Mouse (Mus musculus) forebrain, embryonic 11.5 days (tissue): ENCODE results near the gene Vmn2r54. TPM values are rescaled to one million over a fixed set of nuclear protein-coding genes. Genes with fewer than 3 reads are reported as not detected.
"Not testable (repeated sequence)": the region's sequence is repeated elsewhere in the genome, so short reads cannot be mapped to it uniquely, and the experiment has no call there.

Experiments
- ATAC-seq: fragments of 200-750 bp; cut with Nextera tagmentation; replicated peaks from 2 replicates; pipeline ENCODE4 v1.8.0; 2017; ENCODE audit warnings: moderate TSS enrichment; ENCODE audit not compliant: low FRiP score
- DNase-seq: peaks from one replicate; pipeline ENCODE4 v3.0.0-alpha.2; 2017; ENCODE audit warnings: low spot score
- H3K27ac ChIP-seq: fragments of 300-500 bp; sonication (generic); 2 replicates; pipeline ENCODE4 v1.5.1; 2014; ENCODE audit warnings: low read depth, low read length
- H3K27me3 ChIP-seq: fragments of 300-500 bp; sonication (generic); 2 replicates; pipeline ENCODE4 v1.6.1; 2014; ENCODE audit warnings: mild to moderate bottlenecking, low read length, mixed read lengths; ENCODE audit not compliant: control insufficient read depth, insufficient read depth
- H3K36me3 ChIP-seq: fragments of 300-500 bp; sonication (generic); 2 replicates; pipeline ENCODE4 v1.6.1; 2014; ENCODE audit warnings: mild to moderate bottlenecking, low read length, moderate library complexity, mixed read lengths; ENCODE audit not compliant: control insufficient read depth, insufficient read depth
- H3K4me1 ChIP-seq: fragments of 300-500 bp; sonication (generic); replicated peaks from 2 replicates; pipeline ENCODE4 v1.6.1; 2014; ENCODE audit warnings: low read length, mixed read lengths; ENCODE audit not compliant: control insufficient read depth, insufficient read depth
- H3K4me2 ChIP-seq: fragments of 300-500 bp; sonication (generic); 2 replicates; pipeline ENCODE4 v1.6.1; 2014; ENCODE audit warnings: low read depth, mild to moderate bottlenecking, low read length, moderate library complexity, mixed read lengths; ENCODE audit not compliant: severe bottlenecking
- H3K4me3 ChIP-seq: fragments of 300-500 bp; sonication (generic); 2 replicates; pipeline ENCODE4 v1.5.1; 2014; ENCODE audit warnings: low read depth, low read length
- H3K9ac ChIP-seq: fragments of 300-500 bp; sonication (generic); 2 replicates; pipeline ENCODE4 v1.6.1; 2014; ENCODE audit warnings: low read length
- H3K9me3 ChIP-seq: fragments of 300-500 bp; sonication (generic); 2 replicates; pipeline ENCODE4 v1.6.1; 2016; ENCODE audit warnings: low read length, mixed read lengths; ENCODE audit not compliant: control insufficient read depth
- WGBS: fragments of 180-500 bp; shearing (Covaris S2); extraction: QIAGEN DNeasy Blood & Tissue Kit; methylation state at CpG from one replicate; pipeline ENCODE4 v1.1.7; 2014; 5-methylcytosine and 5-hydroxymethylcytosine counted together
- polyA plus RNA-seq: library from polyadenylated mRNA; unstranded; fragments of >200 nt; fragmentation: Nextera tagmentation; extraction: Ambion mirVana; gene quantifications from 2 replicates; pipeline ENCODE4 v1.2.1, GENCODE M21; 2014

The Vmn2r54 gene
- polyA plus RNA-seq = not detected in 2 replicates

DNA sequence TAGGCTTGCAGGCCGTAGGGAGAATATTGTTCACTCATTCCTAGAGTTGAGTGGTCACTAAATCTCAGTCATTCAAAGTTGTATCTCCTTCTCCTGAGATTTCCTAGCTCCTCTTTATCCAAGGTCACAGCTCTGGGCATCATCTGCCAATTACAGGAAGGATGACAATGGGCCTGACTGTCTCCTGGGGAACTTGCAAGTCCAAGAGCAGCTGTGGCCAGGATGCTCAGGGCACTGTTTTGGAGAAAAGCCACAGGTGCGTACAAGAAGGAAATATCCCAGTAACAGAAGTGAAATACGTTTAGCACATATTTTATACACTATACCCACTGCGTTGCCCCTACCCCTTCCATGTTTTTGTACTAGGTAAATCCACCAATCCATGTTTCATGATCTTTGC, at the start of gene Vmn2r54:
Gene Vmn2r54 (minus strand): TSS at position 101 of the 400 bp plus-strand sequence.
- not testable (repeated sequence) for H3K4me3 ChIP-seq, H3K9me3 ChIP-seq, DNase-seq, ATAC-seq, H3K9ac ChIP-seq, H3K27ac ChIP-seq, H3K4me2 ChIP-seq, H3K36me3 ChIP-seq, H3K27me3 ChIP-seq, H3K4me1 ChIP-seq
- WGBS = 80% methylated on average over 3 of the region's 4 CpGs

- not testable (repeated sequence) for H3K4me3 ChIP-seq, H3K9me3 ChIP-seq, H3K4me2 ChIP-seq, H3K9ac ChIP-seq, ATAC-seq, DNase-seq, H3K4me1 ChIP-seq, H3K27ac ChIP-seq, H3K36me3 ChIP-seq, H3K27me3 ChIP-seq
- 82% methylated on average over 3 of the region's 3 CpGs for WGBS
Measured at GRCm38 (mm10) chr7:12684903-12685302, 44.8 kb upstream of the Vmn2r54 start, which contains the start of gene Vmn2r55. TSS of gene Vmn2r55 (minus strand) at chr7:12685003.

- Histone ChIP-seq H3K27ac (no peak within 1 kb of the TSS), H3K4me2 (no peak within 1 kb of the TSS), H3K4me1 (no peaks in the 10 kb centered on the region), H3K4me3 (no peak within 1 kb of the TSS), H3K27me3 (no peaks in the 10 kb centered on the region), H3K36me3 (no peaks in the 10 kb centered on the region), H3K9ac (no peak within 1 kb of the TSS), H3K9me3 (peaks cover 11% of the 10 kb centered on the region; the same call in 1 of the 2 replicates)
- DNase-seq (no peak), ATAC-seq (no peak)
Measured at GRCm38 (mm10) chr7:12608688-12609087, 31.4 kb downstream of the Vmn2r54 start, which contains the start of gene Vmn2r53. TSS of gene Vmn2r53 (minus strand) at chr7:12608788.

Other genes starting within 250 kb of the Vmn2r54 start
- 3.4 and 3.7 TPM in 2 replicates for gene Zfp551, start 217.6 kb downstream of the Vmn2r54 start, polyA plus RNA-seq
- 47.1 and 49.7 TPM in 2 replicates for gene Zfp606, start 162.0 kb downstream of the Vmn2r54 start, polyA plus RNA-seq
- not detected in 2 replicates for gene 2900092C05Rik, start 127.8 kb downstream of the Vmn2r54 start, polyA plus RNA-seq
- not detected in 2 replicates for gene Vmn2r53, start 31.5 kb downstream of the Vmn2r54 start, polyA plus RNA-seq
- not detected in 2 replicates for gene Vmn2r55, start 44.7 kb upstream of the Vmn2r54 start, polyA plus RNA-seq
- gene Vmn2r56, start 94.7 kb upstream of the Vmn2r54 start, polyA plus RNA-seq = not detected in 2 replicates
- 12.3 and 13.3 TPM in 2 replicates for gene Zscan18, start 163.3 kb upstream of the Vmn2r54 start, polyA plus RNA-seq
- gene Zfp329, start 178.5 kb upstream of the Vmn2r54 start, polyA plus RNA-seq = 27.5 and 28.9 TPM in 2 replicates
- 32.3 and 32.9 TPM in 2 replicates for gene Zfp110, start 194.4 kb upstream of the Vmn2r54 start, polyA plus RNA-seq
- gene Zfp128, start 240.9 kb upstream of the Vmn2r54 start, polyA plus RNA-seq = 5.3 and 6.2 TPM in 2 replicates